Mouse (Mus musculus) gonadal fat pad, adult 2 months (tissue): ENCODE data around the gene Nup54. TPM values are rescaled to one million over a fixed set of nuclear protein-coding genes. Genes with fewer than 3 reads are reported as not detected.

Experiments
- DNase-seq: peaks from one replicate; pipeline ENCODE4 v3.0.0-alpha.2; 2012; ENCODE audit warnings: low read depth
- polyA plus RNA-seq: library from polyadenylated mRNA; depleted of rRNA; stranded (reverse); fragments of >200 nt; gene quantifications from 2 replicates; pipeline ENCODE4 v1.2.3, GENCODE M21; 2012; rRNA removed

Nup54 gene
- polyA plus RNA-seq: 17.2 and 19.3 TPM in 2 replicates

- DNase-seq: peak; percentile 81
These were observed at the start of gene Nup54 for GRCm38 (mm10) chr5:92435025-92435584. Gene Nup54 (minus strand): TSS chr5:92435219.

GRCm38 (mm10) chr5:92472863-92473262 lies 37.8 kb upstream of the Nup54 start:
- no peak for DNase-seq

GRCm38 (mm10) chr5:92471531-92471930 lies 36.5 kb upstream of the Nup54 start:
- no peak for DNase-seq

- peak; percentile 93 for DNase-seq
These were observed 34.4 kb upstream of the Nup54 start for GRCm38 (mm10) chr5:92469201-92470130.

GRCm38 (mm10) chr5:92468234-92468633 lies 33.2 kb upstream of the Nup54 start:
- no peak for DNase-seq

GRCm38 (mm10) chr5:92467102-92467766 lies 32.2 kb upstream of the Nup54 start:
- DNase-seq: no peak

GRCm38 (mm10) chr5:92465511-92465910 lies 30.5 kb upstream of the Nup54 start:
- no peak for DNase-seq

- no peak for DNase-seq
These were observed 26.3 kb upstream of the Nup54 start for GRCm38 (mm10) chr5:92461321-92461720.

- DNase-seq: no peak
These were observed 23.7 kb upstream of the Nup54 start for GRCm38 (mm10) chr5:92458726-92459125.

- DNase-seq: no peak
These were observed 22.4 kb upstream of the Nup54 start for GRCm38 (mm10) chr5:92457410-92457809.

- DNase-seq: no peak
These were observed 17.9 kb upstream of the Nup54 start for GRCm38 (mm10) chr5:92452876-92453275.

- no peak for DNase-seq
These were observed 11.7 kb upstream of the Nup54 start for GRCm38 (mm10) chr5:92446736-92447135.

- DNase-seq: no peak
These were observed 10.0 kb upstream of the Nup54 start for GRCm38 (mm10) chr5:92445016-92445415.

- DNase-seq: no peak
These were observed 7.9 kb upstream of the Nup54 start for GRCm38 (mm10) chr5:92442914-92443313.

GRCm38 (mm10) chr5:92441494-92441893 lies 6.5 kb upstream of the Nup54 start:
- no peak for DNase-seq

- DNase-seq: no peak
These were observed 3.5 kb upstream of the Nup54 start for GRCm38 (mm10) chr5:92438540-92438939.

GRCm38 (mm10) chr5:92434571-92434985 lies 441 bp downstream of the Nup54 start:
- no peak for DNase-seq

- DNase-seq: no peak
These were observed 949 bp downstream of the Nup54 start for GRCm38 (mm10) chr5:92434070-92434469.

GRCm38 (mm10) chr5:92431611-92432010 lies 3.4 kb downstream of the Nup54 start:
- no peak for DNase-seq

GRCm38 (mm10) chr5:92430723-92431122 lies 4.3 kb downstream of the Nup54 start:
- DNase-seq: peak; percentile 65

- no peak for DNase-seq
These were observed 10.9 kb downstream of the Nup54 start for GRCm38 (mm10) chr5:92424126-92424525.

- no peak for DNase-seq
These were observed 21.0 kb downstream of the Nup54 start for GRCm38 (mm10) chr5:92413982-92414375.
